Mouse (Mus musculus) CH12.LX (cell line): Measurements from ENCODE around the gene Ap4e1. TPM values are rescaled to one million over a fixed set of nuclear protein-coding genes. Genes with fewer than 3 reads are reported as not detected.

Experiments
- DNase-seq: peaks from one replicate; pipeline ENCODE4 v3.0.0-alpha.2; 2013; ENCODE audit errors: extremely low read depth
- H3K27ac ChIP-seq: 2 replicates; pipeline ENCODE4 v1.5.1; 2012; ENCODE audit warnings: low read depth, mild to moderate bottlenecking, control low read depth, moderate library complexity; ENCODE audit not compliant: insufficient read depth
- H3K27me3 ChIP-seq: replicated peaks from 2 replicates; pipeline ENCODE3; 2012; ENCODE audit warnings: inconsistent platforms
- H3K36me3 ChIP-seq, 2 experiments: replicated peaks in 1 of 2; 2 replicates each; pipeline versions ENCODE3 to v1.6.1; 2012; ENCODE audit warnings: inconsistent platforms in 1 of 2, low read length in 1 of 2, mild to moderate bottlenecking in 1 of 2, mixed read lengths in 1 of 2, moderate library complexity in 1 of 2; ENCODE audit not compliant: control insufficient read depth in 1 of 2, insufficient read depth in 1 of 2
- H3K4me1 ChIP-seq, 2 experiments: 2 replicates each; pipeline ENCODE4 v1.6.1; 2012; ENCODE audit warnings: inconsistent platforms in 1 of 2, moderate library complexity in 1 of 2; ENCODE audit not compliant: insufficient read depth in 2 of 2, control insufficient read depth in 1 of 2
- H3K4me2 ChIP-seq: 2 replicates; pipeline ENCODE4 v1.6.1; 2012; ENCODE audit warnings: low read depth, mild to moderate bottlenecking, control low read depth; ENCODE audit not compliant: poor library complexity, insufficient read depth, severe bottlenecking
- H3K4me3 ChIP-seq, 3 experiments: fragments of 150-350 bp in 1 of 3; sonication (generic) in 1 of 3; replicated peaks in 1 of 3; 2 replicates each; pipeline versions ENCODE3 to v1.5.1; 2011 to 2012; ENCODE audit warnings: low read depth in 2 of 3, low read length in 2 of 3, mild to moderate bottlenecking in 2 of 3, moderate library complexity in 2 of 3, control low read depth in 1 of 3, improper control_type of control experiment in 1 of 3, inconsistent platforms in 1 of 3, mixed read lengths in 1 of 3; ENCODE audit not compliant: poor library complexity in 1 of 3
- H3K79me2 ChIP-seq: replicated peaks from 2 replicates; pipeline ENCODE4 v1.6.1; 2012; ENCODE audit warnings: mild to moderate bottlenecking, moderate library complexity; ENCODE audit not compliant: control insufficient read depth, poor library complexity, insufficient read depth, severe bottlenecking; ENCODE audit errors: extremely low read depth
- H3K9ac ChIP-seq: 2 replicates; pipeline ENCODE4 v1.6.1; 2012; ENCODE audit warnings: low read depth, mild to moderate bottlenecking, control low read depth, moderate library complexity; ENCODE audit not compliant: insufficient read depth
- H3K9me3 ChIP-seq: replicated peaks from 2 replicates; pipeline ENCODE3; 2012; ENCODE audit warnings: low read length, inconsistent platforms, mixed read lengths
- CHD1 ChIP-seq: IDR thresholded peaks from 2 replicates; pipeline ENCODE4 v1.6.1; 2012; ENCODE audit warnings: low read depth, low read length, improper control_type of control experiment, inconsistent platforms
- ELF1 ChIP-seq: IDR thresholded peaks from 2 replicates; pipeline ENCODE4 v1.6.1; 2014; ENCODE audit warnings: low read depth, mild to moderate bottlenecking, inconsistent platforms, low read length, improper control_type of control experiment
- ETS1 ChIP-seq: conservative IDR thresholded peaks from 2 replicates; pipeline ENCODE4 v1.6.1; 2012; ENCODE audit warnings: low read depth, mild to moderate bottlenecking, inconsistent platforms, low read length, improper control_type of control experiment, moderate library complexity
- HCFC1 ChIP-seq: IDR thresholded peaks from 2 replicates; pipeline ENCODE4 v1.6.1; 2012; ENCODE audit warnings: low read depth, mild to moderate bottlenecking, inconsistent platforms, low read length, improper control_type of control experiment
- JUN ChIP-seq: IDR thresholded peaks from 2 replicates; pipeline ENCODE4 v1.6.1; 2011; ENCODE audit warnings: low read depth, mild to moderate bottlenecking, low read length, improper control_type of control experiment, moderate library complexity; ENCODE audit not compliant: insufficient read depth
- JUND ChIP-seq: conservative IDR thresholded peaks from 2 replicates; pipeline ENCODE4 v1.6.1; 2011; ENCODE audit warnings: low read depth, low read length, improper control_type of control experiment
- MAZ ChIP-seq: IDR thresholded peaks from 2 replicates; pipeline ENCODE4 v1.6.1; 2012; ENCODE audit warnings: low read depth, mild to moderate bottlenecking, inconsistent platforms, low read length, improper control_type of control experiment, moderate library complexity
- MEF2A ChIP-seq: IDR thresholded peaks from 2 replicates; pipeline ENCODE4 v1.6.1; 2014; ENCODE audit warnings: low read depth, mild to moderate bottlenecking, inconsistent platforms, low read length, improper control_type of control experiment, borderline replicate concordance
- MXI1 ChIP-seq: IDR thresholded peaks from 2 replicates; pipeline ENCODE4 v1.6.1; 2011; ENCODE audit warnings: mild to moderate bottlenecking, low read depth, low read length, improper control_type of control experiment
- MYC ChIP-seq: IDR thresholded peaks from 2 replicates; pipeline ENCODE4 v1.6.1; 2011; ENCODE audit warnings: low read depth, mild to moderate bottlenecking, improper control_type of control experiment, low read length
- NELFE ChIP-seq: IDR thresholded peaks from 2 replicates; pipeline ENCODE4 v1.6.1; 2011; ENCODE audit warnings: low read depth, low read length, improper control_type of control experiment
- NRF1 ChIP-seq: IDR thresholded peaks from 2 replicates; pipeline ENCODE4 v1.6.1; 2014; ENCODE audit warnings: low read depth, mild to moderate bottlenecking, inconsistent platforms, low read length, improper control_type of control experiment, moderate library complexity
- POLR2A ChIP-seq: IDR thresholded peaks from 2 replicates; pipeline ENCODE4 v1.6.1; 2011; ENCODE audit warnings: low read depth, mild to moderate bottlenecking, improper control_type of control experiment, low read length
- SMC3 ChIP-seq: IDR thresholded peaks from 2 replicates; pipeline ENCODE4 v1.6.1; 2011; ENCODE audit warnings: low read depth, low read length, improper control_type of control experiment
- USF2 ChIP-seq: conservative IDR thresholded peaks from 2 replicates; pipeline ENCODE4 v1.6.1; 2011; ENCODE audit warnings: low read depth, low read length, improper control_type of control experiment
- ZC3H11A ChIP-seq: IDR thresholded peaks from 2 replicates; pipeline ENCODE4 v1.6.1; 2012; ENCODE audit warnings: low read depth, mild to moderate bottlenecking, inconsistent platforms, low read length, improper control_type of control experiment
- ZKSCAN1 ChIP-seq: IDR thresholded peaks from 2 replicates; pipeline ENCODE4 v1.6.1; 2012; ENCODE audit warnings: low read depth, inconsistent platforms, low read length, improper control_type of control experiment, borderline replicate concordance
- dilution Hi-C: fragments of 300-500 bp; cut with MboI; formaldehyde crosslinking; loops from 2 replicates; pipeline ENCODE4 v1.14.3; 2020; ENCODE audit warnings: low sequenced_read_pairs; ENCODE audit not compliant: extremely low pct_unique_long_range_greater_than_20kb, extremely low pct_ligation_motif_present
- in situ Hi-C: fragments of 300-500 bp; cut with MboI; formaldehyde crosslinking; loops from 3 replicates; pipeline ENCODE4 v1.14.3; 2019; ENCODE audit warnings: low sequenced_read_pairs, low pct_ligation_motif_present, low pct_unique_long_range_greater_than_20kb, mixed read lengths
- polyA plus RNA-seq: library from polyadenylated mRNA; unstranded; fragments of >175 nt; gene quantifications from 2 replicates; pipeline ENCODE4 v1.2.1, GENCODE M21; 2012; ENCODE audit warnings: low read depth; ENCODE audit not compliant: insufficient read length
- total RNA-seq, 2 experiments: library from RNA; depleted of rRNA; stranded (reverse); fragments of 300-350 nt in 1 of 2; fragments of >200 nt in 1 of 2; gene quantifications; 2 replicates each; pipeline ENCODE4 v1.2.3; 2012 to 2014

Gene Ap4e1
- total and polyA plus RNA-seq, 3 experiments, result 5.8 to 9.6 (median 9.0) TPM

DNA sequence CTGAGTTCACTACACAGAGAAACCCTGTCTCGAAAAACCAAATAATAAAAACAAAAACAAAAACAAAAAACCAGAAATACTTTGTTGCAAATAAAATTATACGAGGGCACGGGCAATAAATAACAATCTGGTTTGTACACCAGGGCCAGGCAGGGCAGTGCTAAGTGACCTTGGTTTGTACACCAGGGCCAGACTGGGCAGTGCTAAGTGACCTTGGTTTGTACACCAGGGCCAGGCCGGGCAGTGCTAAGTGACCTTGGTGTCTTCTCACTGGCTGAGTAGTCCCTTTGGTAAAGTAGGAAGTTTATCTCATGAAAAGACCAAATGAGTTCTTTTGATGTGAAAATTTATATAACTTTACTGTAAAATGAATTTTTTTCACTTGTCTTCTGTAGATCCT, 28.8 kb downstream of the Ap4e1 start:
- dilution Hi-C loops, result no loop called here
- no peak overlapping the region for H3K9ac ChIP-seq
- no peak for TF ChIP-seq ETS1
- TF ChIP-seq ELF1, result no peak
- no peak for TF ChIP-seq NELFE
- TF ChIP-seq USF2, result no peak
- TF ChIP-seq CHD1, result no peak
- H3K27ac ChIP-seq, result no peak overlapping the region
- no peak for DNase-seq
- no peaks in the 10 kb centered on the region; the same call in 1 of the 2 replicates for H3K79me2 ChIP-seq
- in situ Hi-C loops, result no loop called here
- H3K9me3 ChIP-seq, result no peaks in the 10 kb centered on the region
- H3K4me2 ChIP-seq, result no peak overlapping the region
- H3K4me1 ChIP-seq, result no peaks in the 10 kb centered on the region
- H3K36me3 ChIP-seq, result peaks cover 21 to 55% of the 10 kb centered on the region in 2 experiments
- no peaks in the 10 kb centered on the region for H3K27me3 ChIP-seq
- H3K4me3 ChIP-seq, result no peak overlapping the region

- Histone ChIP-seq H3K79me2 (no peaks in the 10 kb centered on the region), H3K27ac (no peak overlapping the region), H3K4me2 (no peak overlapping the region), H3K36me3 (peaks cover 24 to 63% of the 10 kb centered on the region in 2 experiments), H3K9me3 (no peaks in the 10 kb centered on the region), H3K4me1 (no peaks in the 10 kb centered on the region), H3K4me3 (no peak overlapping the region), H3K27me3 (no peaks in the 10 kb centered on the region), H3K9ac (no peak overlapping the region)
- in situ Hi-C loops, result no loop called here
- TF ChIP-seq NRF1, result no peak
- no peak for DNase-seq
- dilution Hi-C loops, result no loop called here
Observed at GRCm38 (mm10) chr2:127061471-127061870, 53.0 kb downstream of the Ap4e1 start.

DNA sequence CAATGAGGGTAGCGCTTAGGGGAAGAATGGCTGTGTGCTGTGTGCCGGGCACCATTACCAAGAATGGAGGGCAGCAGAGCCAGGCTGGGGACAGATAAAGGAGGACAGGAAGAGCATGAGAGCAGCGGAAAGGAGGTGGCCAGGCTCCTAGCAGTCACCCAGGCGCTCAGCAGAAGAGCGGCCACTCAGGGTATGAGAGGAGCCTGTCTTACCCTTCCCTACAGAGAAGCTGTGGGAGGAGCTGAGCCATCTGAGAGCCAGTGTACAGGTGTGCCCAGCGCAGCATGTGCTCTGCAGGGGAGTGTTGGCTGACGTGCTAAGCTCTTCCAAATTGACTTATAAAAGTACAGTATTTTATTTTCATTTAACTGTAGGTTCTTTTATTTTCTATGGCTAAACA, 60.3 kb downstream of the Ap4e1 start:
- Histone ChIP-seq H3K27me3 (no peaks in the 10 kb centered on the region), H3K4me3 (no peak overlapping the region), H3K9me3 (no peaks in the 10 kb centered on the region), H3K4me1 (peaks cover 0 to 28% of the 10 kb centered on the region in 2 experiments; a peak in 3 of 4 replicates)
- dilution Hi-C loops, result no loop called here
- TF ChIP-seq SMC3, result no peak
- TF ChIP-seq JUND, result no peak
- TF ChIP-seq HCFC1, result no peak
- TF ChIP-seq MXI1, result no peak
- TF ChIP-seq POLR2A, result no peak
- TF ChIP-seq ZKSCAN1, result no peak
- TF ChIP-seq JUN, result no peak
- TF ChIP-seq ELF1, result no peak
- no peak for TF ChIP-seq MEF2A
- TF ChIP-seq ZC3H11A, result no peak
- TF ChIP-seq MYC, result no peak
- TF ChIP-seq MAZ, result no peak
- TF ChIP-seq, all 38 proteins: peak for 0
- no peak overlapping the region for H3K4me2 ChIP-seq
- no peaks in the 10 kb centered on the region; the same call in 1 of the 2 replicates for H3K79me2 ChIP-seq
- H3K27ac ChIP-seq, result no peak overlapping the region
- no peak overlapping the region for H3K9ac ChIP-seq
- in situ Hi-C loops, result no loop called here
- no peak for DNase-seq
- H3K36me3 ChIP-seq, result peaks cover 2 to 31% of the 10 kb centered on the region in 2 experiments
